Mouse (Mus musculus) megakaryocyte, adult 5-6 weeks (primary cell): ENCODE results near the gene Ybx1. TPM values are rescaled to one million over a fixed set of nuclear protein-coding genes. Genes with fewer than 3 reads are reported as not detected.
"Not testable (repeated sequence)": the region's sequence is repeated elsewhere in the genome, so short reads cannot be mapped to it uniquely, and the experiment has no call there.

Source experiments
- ATAC-seq: 2 replicates; pipeline ENCODE4 v1.8.0; 2016; ENCODE audit warnings: mild to moderate bottlenecking, inconsistent platforms; ENCODE audit not compliant: poor library complexity, severe bottlenecking
- total RNA-seq, 2 experiments: library from RNA; stranded (forward) in 1 of 2; stranded (reverse) in 1 of 2; fragments of 153-499, 151-499 nt in 1 of 2; fragments of 221-1000, 200-1000 nt in 1 of 2; gene quantifications; 2 replicates each; pipeline versions ENCODE4 v1.2.3 to v1.2.4; 2015 to 2017

Ybx1 gene
- 721 and 749 TPM in 2 replicates for total RNA-seq (2015)
- total RNA-seq (2017), result 791 and 811 TPM in 2 replicates

GRCm38 (mm10) chr4:119294415-119295133 lies at the start of gene Ybx1:
Gene Ybx1 (minus strand): TSS chr4:119294604.
- ATAC-seq, result peak; percentile 94

GRCm38 (mm10) chr4:119338861-119339361 lies 44.5 kb upstream of the Ybx1 start:
- peak; percentile 91 for ATAC-seq

- ATAC-seq, result no peak
Observed at GRCm38 (mm10) chr4:119338422-119338821, 44.0 kb upstream of the Ybx1 start.

GRCm38 (mm10) chr4:119333487-119333886 lies 39.1 kb upstream of the Ybx1 start:
- ATAC-seq, result no peak

GRCm38 (mm10) chr4:119320896-119321550 lies 26.6 kb upstream of the Ybx1 start:
- 0 out of 2 replicates have a peak, but pooled peaks have one; percentile 4 for ATAC-seq

GRCm38 (mm10) chr4:119320131-119320830 lies 25.9 kb upstream of the Ybx1 start, which contains the start of gene Ppih:
Gene Ppih (minus strand): TSS chr4:119320546.
- peak; percentile 99 for ATAC-seq

- no peak for ATAC-seq
Observed at GRCm38 (mm10) chr4:119313756-119314155, 19.4 kb upstream of the Ybx1 start.

- ATAC-seq, result no peak
Observed at GRCm38 (mm10) chr4:119305418-119305817, 11.0 kb upstream of the Ybx1 start.

- no peak for ATAC-seq
Observed at GRCm38 (mm10) chr4:119303291-119303690, 8.9 kb upstream of the Ybx1 start.

- no peak for ATAC-seq
Observed at GRCm38 (mm10) chr4:119301777-119302176, 7.4 kb upstream of the Ybx1 start.

GRCm38 (mm10) chr4:119300761-119301160 lies 6.4 kb upstream of the Ybx1 start:
- ATAC-seq, result no peak

GRCm38 (mm10) chr4:119297361-119297760 lies 3.0 kb upstream of the Ybx1 start:
- ATAC-seq, result no peak

- ATAC-seq, result no peak
Observed at GRCm38 (mm10) chr4:119295134-119295453, 690 bp upstream of the Ybx1 start.

- ATAC-seq, result no peak
Observed at GRCm38 (mm10) chr4:119293574-119294258, 688 bp downstream of the Ybx1 start.

- ATAC-seq, result peak; percentile 55
Observed at GRCm38 (mm10) chr4:119292771-119293573, 1.4 kb downstream of the Ybx1 start.

- ATAC-seq, result no peak
Observed at GRCm38 (mm10) chr4:119291921-119292320, 2.5 kb downstream of the Ybx1 start.

- no peak for ATAC-seq
Observed at GRCm38 (mm10) chr4:119285336-119285735, 9.1 kb downstream of the Ybx1 start.

- no peak for ATAC-seq
Observed at GRCm38 (mm10) chr4:119284861-119285260, 9.5 kb downstream of the Ybx1 start.

GRCm38 (mm10) chr4:119278784-119279183 lies 15.6 kb downstream of the Ybx1 start:
- not testable (repeated sequence) for ATAC-seq

- ATAC-seq, result no peak
Observed at GRCm38 (mm10) chr4:119275726-119276125, 18.7 kb downstream of the Ybx1 start.
